Mouse (Mus musculus) T-helper 17 cell (primary cell): ENCODE measurements around the gene Cfap61.

Experiments
- in situ Hi-C, 2 experiments: fragments of 300-600 bp; cut with MboI, MseI; formaldehyde crosslinking; loops; 1 replicate in 1 of 2; 2 replicates in 1 of 2; pipeline ENCODE4 v1.15.1; 2025; ENCODE audit warnings: high pct_unique_total_duplicates in 2 of 2

Gene Cfap61

DNA sequence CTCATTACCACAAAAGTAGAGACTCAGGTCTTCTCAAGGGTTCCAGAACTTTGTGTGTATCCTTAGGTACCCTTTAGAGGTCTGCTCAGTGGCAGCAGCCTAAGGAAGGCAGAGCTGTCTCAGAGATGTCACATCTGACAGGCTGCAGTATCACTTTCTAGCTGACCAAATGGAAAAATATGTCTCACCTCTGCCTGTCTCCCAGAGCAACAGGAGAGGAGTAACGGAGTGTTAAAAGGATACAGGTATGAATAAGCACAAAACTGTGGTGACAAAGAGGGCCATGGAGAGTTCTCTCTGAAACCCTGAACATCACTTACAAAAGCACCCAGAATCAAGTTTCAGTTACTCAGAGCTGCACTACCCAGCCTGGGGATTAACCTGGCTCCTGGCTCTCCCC lies 319.8 kb downstream of the Cfap61 start:
- in situ Hi-C loops, result no loop called here

DNA sequence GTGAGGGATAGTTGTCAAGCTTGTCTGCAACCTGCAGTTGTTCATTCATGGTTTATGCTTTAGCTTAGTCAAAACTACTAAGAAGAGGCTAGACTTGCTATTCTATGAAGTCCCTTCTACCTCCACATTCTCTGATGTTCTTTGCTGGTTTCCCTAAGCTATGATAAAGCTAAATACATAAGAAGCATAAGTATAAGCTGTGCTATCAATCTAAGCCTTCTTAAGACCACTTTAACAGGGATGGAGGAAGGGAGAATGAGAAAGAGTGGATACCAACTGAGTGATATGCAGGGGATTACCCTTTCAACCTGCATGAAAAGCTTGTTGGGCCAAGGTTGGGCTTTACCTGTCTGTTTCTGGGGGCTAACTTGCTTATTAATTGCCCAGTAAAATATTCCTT lies 321.1 kb downstream of the Cfap61 start:
- in situ Hi-C loops, result no loop called here

DNA sequence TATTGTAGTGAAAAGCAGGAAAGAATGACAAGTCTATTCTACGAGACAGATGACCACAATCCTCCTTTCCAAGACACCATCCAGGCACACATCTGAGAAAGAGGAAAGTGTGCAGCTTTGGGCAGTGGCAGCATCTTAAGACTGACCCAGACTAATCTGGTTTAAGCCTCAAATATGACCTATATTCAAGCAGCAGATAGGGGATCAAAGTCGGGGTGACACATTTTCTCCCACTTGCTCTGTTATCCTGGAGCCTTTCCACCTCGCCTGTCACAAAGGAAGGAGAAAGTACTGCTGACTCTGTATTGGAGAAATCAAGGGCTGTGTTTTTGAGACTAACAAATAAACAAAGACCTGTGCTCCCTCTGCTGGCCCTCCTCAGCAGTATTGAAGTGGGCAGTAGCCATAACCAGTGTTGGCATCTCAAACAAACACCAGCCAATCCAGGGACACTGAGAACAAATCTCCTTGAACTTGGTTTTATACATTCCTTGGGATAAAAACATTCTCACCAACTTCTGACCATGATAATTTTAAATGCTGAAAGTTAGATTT lies 321.8 kb downstream of the Cfap61 start:
- in situ Hi-C loops, result no loop called here

- in situ Hi-C loops, result no loop called here
Measured at GRCm38 (mm10) chr2:146257037-146257436, 322.5 kb downstream of the Cfap61 start.

- in situ Hi-C loops, result no loop called here
Measured at GRCm38 (mm10) chr2:146257609-146258008, 323.0 kb downstream of the Cfap61 start.

GRCm38 (mm10) chr2:146258736-146259469 lies 324.3 kb downstream of the Cfap61 start:
- in situ Hi-C loops, result no loop called here

GRCm38 (mm10) chr2:146259787-146260560 lies 325.4 kb downstream of the Cfap61 start:
- in situ Hi-C loops, result no loop called here

DNA sequence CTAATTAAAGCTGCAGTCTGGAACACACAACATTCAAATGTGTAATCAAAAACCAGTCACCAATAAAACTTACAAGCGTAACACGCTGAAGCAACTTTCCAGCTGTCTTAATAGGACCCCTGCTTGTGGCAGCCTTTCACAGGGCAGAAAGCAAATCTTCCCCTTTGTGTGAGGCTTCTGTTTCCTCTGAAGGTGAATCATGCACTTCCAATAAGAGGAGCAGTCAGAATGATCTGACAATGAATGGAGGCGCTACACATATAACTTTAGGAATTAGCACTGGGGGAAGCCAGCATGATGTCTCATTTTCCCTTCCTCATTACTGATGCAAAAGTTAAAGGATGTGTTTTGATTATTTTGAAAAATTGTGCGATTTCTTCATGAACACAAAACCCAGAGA lies 326.6 kb downstream of the Cfap61 start:
- in situ Hi-C loops, result no loop called here

DNA sequence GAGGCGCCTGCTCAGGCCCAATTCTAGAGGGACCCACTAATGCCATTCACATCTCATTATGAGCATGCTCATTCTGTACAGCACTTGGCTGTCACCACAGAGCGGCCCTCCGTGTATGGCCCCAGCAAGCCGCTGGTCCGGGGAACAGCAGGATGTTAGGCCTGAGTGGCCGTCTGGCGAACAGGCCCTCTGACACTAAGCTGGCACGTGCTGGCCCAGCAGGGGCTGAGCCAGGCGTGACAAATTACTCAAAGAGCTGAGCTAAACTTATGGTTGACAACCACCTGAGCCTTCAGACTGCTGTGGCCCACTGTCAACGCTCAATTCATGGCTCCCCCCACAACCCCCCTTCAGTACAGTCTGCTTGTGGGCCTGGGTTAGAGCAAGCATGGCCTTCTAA lies 327.6 kb downstream of the Cfap61 start:
- in situ Hi-C loops, result no loop called here

- in situ Hi-C loops, result no loop called here
Measured at GRCm38 (mm10) chr2:146262966-146263365, 328.4 kb downstream of the Cfap61 start.
